Mouse (Mus musculus) frontal cortex, adult (tissue): ENCODE data around the gene Prdx5.

Experiments used
- ATAC-seq: cut with Nextera tagmentation; 2 replicates; pipeline ENCODE4 v1.9.2; 2017; ENCODE audit warnings: mild to moderate bottlenecking, moderate library complexity, mixed read lengths; ENCODE audit not compliant: low TSS enrichment

Gene Prdx5

GRCm38 (mm10) chr19:6937541-6938465 is 27.9 kb upstream of the Prdx5 start:
- no peak for ATAC-seq

DNA sequence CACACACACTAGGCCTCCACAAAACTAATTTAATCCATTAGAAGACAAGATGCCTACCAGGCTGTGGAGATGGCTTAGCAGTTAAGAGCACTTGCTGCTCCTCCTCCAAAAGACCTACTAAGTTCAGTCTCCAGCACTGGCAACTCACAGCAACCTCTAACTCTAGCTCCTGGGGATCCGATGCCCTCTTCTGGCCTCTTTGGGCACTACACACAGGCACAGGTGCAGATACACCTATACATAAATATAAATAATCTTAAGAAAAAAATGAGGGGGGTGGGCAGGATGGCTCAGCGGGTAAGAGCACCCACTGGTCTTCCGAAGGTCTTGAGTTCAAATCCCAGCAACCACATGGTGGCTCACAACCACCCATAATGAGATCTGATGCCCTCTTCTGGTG is 26.4 kb upstream of the Prdx5 start:
- no peak for ATAC-seq

- 0 out of 2 replicates have a peak, but pooled peaks have one; percentile 3 for ATAC-seq
These were observed 24.5 kb upstream of the Prdx5 start, which contains the start of gene Kcnk4 for GRCm38 (mm10) chr19:6934195-6934977. TSS of gene Kcnk4 (minus strand) at chr19:6934515.

DNA sequence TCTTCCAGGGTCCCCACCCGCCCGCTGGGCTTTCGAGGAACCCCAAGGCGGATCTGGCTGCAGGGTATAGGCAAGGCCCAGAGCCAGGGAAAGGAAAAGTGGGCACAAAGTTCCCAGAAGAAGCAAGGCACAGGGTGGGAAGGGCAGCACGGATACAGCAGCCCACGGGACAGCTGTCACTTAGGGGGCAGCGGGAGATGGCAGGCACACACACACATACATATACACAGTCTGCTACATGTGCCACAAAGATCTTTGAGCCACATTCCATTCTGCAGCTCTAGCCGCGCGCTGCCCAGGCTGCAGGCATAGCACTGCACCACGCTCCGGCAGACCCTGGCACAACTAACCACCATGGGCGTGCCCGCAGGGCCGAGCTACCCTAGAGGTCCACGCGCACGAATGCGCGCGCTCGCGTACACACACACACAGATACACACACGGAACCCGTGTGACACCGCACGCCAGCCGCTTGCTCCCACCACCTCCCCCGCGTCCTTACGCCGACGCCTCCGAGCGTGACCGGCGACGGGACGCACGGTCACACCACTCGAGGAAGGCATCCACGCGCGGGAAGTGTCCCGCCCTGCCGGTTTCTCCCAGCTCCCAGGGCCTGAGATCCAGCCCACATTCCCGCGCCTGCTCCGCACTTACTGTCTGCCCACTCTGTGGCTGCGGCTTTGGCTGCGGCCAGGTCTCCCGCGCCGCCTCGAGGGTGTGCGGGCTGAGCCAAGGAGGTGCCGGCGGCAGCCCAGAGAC is 23.7 kb upstream of the Prdx5 start:
- peak; percentile 38 for ATAC-seq

DNA sequence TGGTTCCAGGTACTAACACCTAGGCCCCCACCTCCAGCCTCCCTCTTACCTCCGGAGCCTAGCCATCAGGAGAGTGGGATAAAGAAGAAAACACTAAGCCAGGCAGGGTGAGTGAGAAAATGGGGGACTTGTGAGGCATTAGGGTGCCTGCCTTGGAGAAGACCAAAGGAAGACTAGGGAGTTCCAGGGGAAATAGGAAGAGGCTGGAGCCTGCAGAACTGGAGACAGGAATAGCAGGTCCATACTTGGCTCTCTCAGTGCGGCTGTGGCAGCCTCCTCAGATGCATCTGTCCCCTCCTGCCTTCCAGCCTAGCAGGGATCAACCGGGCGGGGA is 23.2 kb upstream of the Prdx5 start:
- peak; percentile 60 for ATAC-seq

- ATAC-seq: no peak
These were observed 22.1 kb upstream of the Prdx5 start for GRCm38 (mm10) chr19:6932018-6932417.

DNA sequence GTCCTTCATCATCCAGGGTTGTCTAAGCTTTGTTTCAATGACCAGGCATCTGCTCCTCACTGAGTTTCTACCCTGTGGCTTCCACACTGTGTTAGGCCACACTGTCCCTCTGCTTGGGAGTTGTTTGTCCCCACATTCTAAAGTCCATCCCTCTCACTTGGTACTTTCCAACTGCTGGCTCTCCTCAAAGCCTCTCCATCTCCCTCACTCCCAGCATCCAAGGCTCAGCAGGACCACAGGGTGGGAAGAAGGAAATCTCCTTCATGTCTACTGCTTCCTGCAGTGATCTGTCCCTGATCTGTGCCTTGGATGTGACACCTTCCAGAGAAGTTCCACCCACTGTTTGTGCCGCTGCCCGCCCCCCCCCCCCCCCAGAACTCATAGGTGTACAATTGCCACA is 21.1 kb upstream of the Prdx5 start:
- ATAC-seq: no peak

DNA sequence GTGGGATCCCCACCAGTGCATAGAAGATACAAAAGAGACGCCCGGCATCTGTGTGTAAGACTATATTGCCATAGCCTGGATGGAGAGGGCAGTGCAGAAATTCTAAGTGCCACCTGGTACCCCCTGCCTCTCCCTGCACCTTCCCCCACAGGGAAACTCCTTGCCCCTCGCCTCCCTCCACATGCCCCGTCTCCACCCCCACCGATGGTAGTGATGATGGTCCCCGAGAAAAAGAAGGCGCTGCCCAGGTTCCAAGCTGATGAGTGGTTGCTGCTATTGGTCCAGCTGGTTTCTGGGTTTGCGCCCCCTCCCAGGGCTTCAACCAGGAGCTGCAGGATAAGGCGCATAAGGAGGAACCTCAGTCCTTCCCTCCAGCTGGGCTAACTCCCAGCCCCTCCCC is 18.2 kb upstream of the Prdx5 start:
- ATAC-seq: no peak

- no peak for ATAC-seq
These were observed 16.8 kb upstream of the Prdx5 start for GRCm38 (mm10) chr19:6926559-6927255.

- ATAC-seq: no peak
These were observed 15.9 kb upstream of the Prdx5 start for GRCm38 (mm10) chr19:6925611-6926329.

DNA sequence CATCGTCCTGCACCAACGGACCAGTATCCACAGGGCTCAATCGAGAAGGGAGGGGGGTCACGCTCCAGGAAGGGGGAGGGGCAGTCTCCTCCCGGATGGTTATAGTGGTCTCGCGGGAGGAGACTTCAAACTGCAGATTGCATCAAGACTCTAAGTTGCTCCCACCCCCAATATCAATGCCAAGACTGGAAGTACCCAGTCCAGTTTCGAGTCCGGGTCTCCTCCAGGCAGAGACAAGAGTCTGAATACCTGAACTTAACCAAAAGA is 15.3 kb upstream of the Prdx5 start, which contains the start of gene Catsperz:
Gene Catsperz, minus strand, starts transcription at position 74 of the 267 bp plus-strand sequence.
- ATAC-seq: no peak

- ATAC-seq: no peak
These were observed 14.8 kb upstream of the Prdx5 start for GRCm38 (mm10) chr19:6924461-6925306.

DNA sequence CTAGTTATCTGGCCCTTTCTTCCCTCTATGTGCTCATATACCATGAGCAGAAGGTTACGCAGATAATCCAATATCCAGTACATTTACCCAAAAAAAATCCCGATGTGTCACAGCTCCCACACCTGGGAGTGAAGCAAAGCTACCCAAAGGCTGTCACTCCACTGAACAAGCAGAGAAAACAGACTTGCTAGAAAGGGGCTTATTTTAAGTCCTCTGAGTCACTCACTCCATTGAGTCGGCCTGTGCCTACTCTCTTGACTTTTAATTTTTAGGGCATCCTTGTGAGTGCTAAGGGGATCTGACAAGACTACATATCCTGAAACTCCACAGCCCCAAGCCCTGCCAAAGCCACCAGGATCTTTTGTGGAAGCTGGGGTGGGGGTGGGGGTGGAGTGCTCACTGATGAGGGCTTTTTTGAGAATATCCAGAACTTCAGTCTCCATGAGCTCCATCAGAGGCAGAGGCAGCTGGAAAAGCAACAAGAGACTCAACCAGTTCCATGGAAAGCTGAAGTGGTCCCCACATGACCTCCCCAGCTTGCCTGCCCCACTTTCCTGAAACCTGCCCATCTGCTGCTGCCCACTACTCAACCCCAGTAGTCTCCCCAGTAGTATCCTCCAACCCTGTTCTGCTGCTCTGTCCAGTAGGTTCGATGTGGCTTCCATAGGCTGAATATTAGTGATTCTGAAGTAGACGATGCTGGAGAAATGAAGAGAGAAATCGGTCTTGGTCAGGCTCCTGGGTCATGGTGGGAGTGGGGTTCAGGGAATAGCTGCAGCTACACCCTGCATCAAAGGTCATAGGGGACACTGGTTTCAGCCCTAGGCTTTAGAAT is 13.2 kb upstream of the Prdx5 start:
- ATAC-seq: no peak

GRCm38 (mm10) chr19:6921647-6922567 is 12.0 kb upstream of the Prdx5 start, which contains the start of gene Esrra:
TSS of gene Esrra (minus strand) at chr19:6921813.
- peak; percentile 87 for ATAC-seq

DNA sequence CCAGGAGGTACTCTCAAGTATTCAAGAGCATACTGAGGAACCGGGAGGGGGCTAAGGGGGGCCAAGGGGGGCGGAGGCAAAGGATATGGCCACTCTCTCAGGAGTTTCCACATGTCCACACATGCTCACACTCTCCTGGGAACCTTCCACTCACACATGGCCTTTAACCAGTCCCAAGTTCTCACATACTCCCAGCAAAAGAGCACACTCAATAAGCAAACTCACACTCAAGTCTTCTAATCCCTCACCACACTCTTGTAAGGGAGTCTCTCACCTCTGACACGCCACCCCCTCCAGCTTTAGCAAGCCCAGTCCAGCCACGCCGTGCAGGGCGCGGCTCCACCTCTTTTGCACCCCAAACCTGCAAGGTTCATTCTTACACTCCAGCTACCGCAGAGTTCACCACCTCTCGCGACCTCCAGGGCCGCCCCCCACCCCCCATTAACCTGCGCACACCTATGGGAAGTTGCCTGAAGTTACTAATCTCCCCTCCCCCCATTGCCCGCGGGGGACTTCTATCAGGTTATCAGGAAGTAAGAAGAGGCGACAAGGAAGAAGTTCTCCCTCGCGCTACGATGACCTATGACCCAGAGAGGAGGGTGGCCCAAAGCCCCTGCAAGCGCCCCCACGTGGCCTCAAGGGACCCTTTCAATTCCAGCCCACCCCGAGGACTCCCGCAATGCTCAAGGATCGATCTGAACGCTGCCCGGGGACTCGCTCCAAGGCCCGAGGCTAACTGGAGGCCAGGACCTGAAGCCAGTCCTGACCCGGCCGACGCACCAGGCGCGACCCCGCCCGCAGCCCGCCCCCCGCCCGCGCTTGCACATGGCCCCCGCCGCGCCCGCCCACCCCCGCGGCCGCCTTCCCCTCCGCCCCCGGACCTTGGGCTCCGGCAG is 11.1 kb upstream of the Prdx5 start:
- ATAC-seq: no peak

GRCm38 (mm10) chr19:6919876-6920740 is 10.2 kb upstream of the Prdx5 start:
- no peak for ATAC-seq
